Mouse (Mus musculus) layer of hippocampus, adult 9-11 months (tissue): ENCODE data around the gene Runx1.

Source experiments
- DNase-seq: peaks from one replicate; pipeline ENCODE4 v3.0.0; 2022

Gene Runx1

DNA sequence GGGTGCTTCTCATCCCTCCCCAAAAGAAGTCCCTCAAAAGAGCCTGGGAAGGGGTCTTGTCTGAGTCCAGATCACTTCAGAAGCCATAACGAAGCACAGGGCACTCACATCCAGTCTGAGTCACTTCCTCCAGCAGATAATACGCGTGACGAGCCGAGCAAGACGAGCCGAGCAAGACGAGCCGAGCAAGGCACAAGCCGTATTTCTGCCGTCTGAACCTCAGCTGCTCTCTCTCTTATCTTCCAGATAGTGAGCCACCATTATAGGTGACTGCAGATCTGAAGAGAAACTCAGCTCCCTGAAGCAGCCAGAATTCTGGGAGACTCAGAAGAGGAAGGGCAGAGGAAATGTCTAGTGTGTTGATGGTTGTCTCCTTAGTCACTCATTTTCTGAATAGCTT is 273.1 kb downstream of the Runx1 start:
- DNase-seq = no peak

DNA sequence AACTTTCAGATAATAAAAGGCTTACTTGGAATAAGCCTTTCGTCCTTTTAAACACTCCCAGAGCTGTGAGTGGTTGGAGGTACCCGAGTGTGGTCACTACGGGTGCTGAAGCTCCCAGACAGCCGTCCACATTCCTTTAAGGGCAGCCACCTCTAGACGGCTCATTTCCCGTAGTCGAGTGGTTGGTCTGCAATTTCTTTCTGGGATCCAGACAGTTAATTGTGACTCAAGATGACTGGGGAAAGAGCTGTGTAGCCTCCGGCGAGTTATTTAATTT is 273.9 kb downstream of the Runx1 start:
- no peak for DNase-seq
